Mouse (Mus musculus) erythroblast, embryonic 14.5 days (primary cell): ENCODE data around the gene Hexim2.

Experiments
- GATA1 ChIP-seq: IDR thresholded peaks from 2 replicates; pipeline ENCODE4 v1.6.1; 2012; ENCODE audit warnings: low read length, inconsistent platforms, mixed read lengths
- TAL1 ChIP-seq: IDR thresholded peaks from 3 replicates; pipeline ENCODE4 v1.6.1; 2012; ENCODE audit warnings: low read length, inconsistent platforms, mixed read lengths

DNA sequence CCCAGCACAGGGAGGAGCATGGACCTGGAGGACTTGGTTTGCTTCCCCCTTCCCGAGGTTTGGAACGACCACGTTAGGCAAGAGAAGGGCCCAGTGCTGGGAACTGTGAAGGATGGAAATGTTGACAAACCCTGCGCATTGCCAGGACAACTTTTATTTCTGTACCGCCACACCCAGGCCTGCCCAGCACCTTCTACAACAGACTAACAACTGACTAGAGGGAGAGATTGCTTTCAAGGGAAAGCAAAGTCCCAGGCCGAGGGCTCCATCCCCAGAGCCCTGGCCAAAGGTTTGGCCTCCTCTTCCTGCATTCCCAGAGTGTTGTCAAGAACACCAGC, 8.5 kb downstream of the Hexim2 start:
- TF ChIP-seq TAL1 = no peak
- no peak for TF ChIP-seq GATA1
